Mouse (Mus musculus): ENCODE measurements around the gene Srrt.

Srrt gene

GRCm38 (mm10) chr5:137293839-137294743, 13.4 kb downstream of the Srrt start, which contains the start of gene Ufsp1:
Ufsp1 (plus strand) TSS chr5:137294629.
- ChIA-PET CTCF (interaction anchor here in 3 of 4 experiments (0.5 to 0.9 kb wide), 5 partner anchors 40 to 1817 kb away, joined by 3 to 27 read pairs (median 4); partner anchors contain the start of gene Slc12a9 (in 1 of the 3)), POLR2A (interaction anchor here (0.6 to 7.4 kb wide), 23 partner anchors 10 to 714 kb away, joined by 3 to 135 read pairs (median 3); partner anchors contain the start of genes Pop7 (in 3 of the 4) and Srrt (in 3 of the 4))

- CTCF ChIA-PET = interaction anchor here in 1 of 4 experiments (0.9 kb wide), 1 partner anchor 40 kb away, joined by 3 read pairs; the partner anchor contains the start of gene Slc12a9
- POLR2A ChIA-PET = interaction anchor here in 3 of 4 experiments (0.6 to 7.4 kb wide), 15 partner anchors 11 to 237 kb away, joined by 3 to 135 read pairs (median 4); partner anchors contain the start of genes Pop7 (in 2 of the 3) and Srrt (in 2 of the 3)
Observed at GRCm38 (mm10) chr5:137293282-137293681, 14.2 kb downstream of the Srrt start.

GRCm38 (mm10) chr5:137291381-137291926, 16.0 kb downstream of the Srrt start:
- POLR2A ChIA-PET = interaction anchor here in 2 of 4 experiments (0.6 to 7.4 kb wide), 6 partner anchors 13 to 292 kb away, joined by 3 to 135 read pairs (median 5); partner anchors contain the start of genes Srrt (in 2 of the 2) and Slc12a9 (in 1 of the 2)
- CTCF ChIA-PET = interaction anchor here in 2 of 4 experiments (0.5 to 2.3 kb wide), 7 partner anchors 15 to 249 kb away, joined by 3 to 6 read pairs (median 3); no protein-coding TSS in a partner anchor

- ChIA-PET CTCF (interaction anchor here in 3 of 4 experiments (0.6 to 2.4 kb wide), 7 partner anchors 13 to 249 kb away, joined by 3 to 6 read pairs (median 3); no protein-coding TSS in a partner anchor), POLR2A (interaction anchor here in 3 of 4 experiments (0.6 to 5.0 kb wide), 5 partner anchors 15 to 291 kb away, joined by 3 to 48 read pairs (median 5); partner anchors contain the start of genes Srrt (in 2 of the 3) and Pop7 (in 1 of the 3))
Observed at GRCm38 (mm10) chr5:137290677-137291076, 16.8 kb downstream of the Srrt start.

GRCm38 (mm10) chr5:137289591-137290365, 17.7 kb downstream of the Srrt start:
- ChIA-PET POLR2A (interaction anchor here in 3 of 4 experiments (0.5 to 5.0 kb wide), 10 partner anchors 16 to 213 kb away, joined by 3 to 48 read pairs (median 4); partner anchors contain the start of genes Pop7 (in 2 of the 3) and Srrt (in 2 of the 3)), CTCF (interaction anchor here (0.6 to 4.5 kb wide), 22 partner anchors 12 to 470 kb away, joined by 3 to 34 read pairs (median 5); partner anchors contain the start of gene Slc12a9 (in 1 of the 4))

- POLR2A ChIA-PET = interaction anchor here in 3 of 4 experiments (0.5 to 5.0 kb wide), 8 partner anchors 17 to 214 kb away, joined by 3 to 48 read pairs (median 4); partner anchors contain the start of genes Srrt (in 2 of the 3) and Pop7 (in 1 of the 3)
- CTCF ChIA-PET = interaction anchor here (0.5 to 4.5 kb wide), 22 partner anchors 12 to 471 kb away, joined by 3 to 34 read pairs (median 4); partner anchors contain the start of gene Slc12a9 (in 1 of the 4)
Observed at GRCm38 (mm10) chr5:137288999-137289470, 18.4 kb downstream of the Srrt start.

- ChIA-PET POLR2A (interaction anchor here in 3 of 4 experiments (0.5 to 5.0 kb wide), 21 partner anchors 8 to 326 kb away, joined by 3 to 48 read pairs (median 4); partner anchors contain the start of genes Srrt (in 2 of the 3), Pop7 (in 1 of the 3) and Trip6 (in 1 of the 3)), CTCF (interaction anchor here (0.5 to 4.5 kb wide), 35 partner anchors 11 to 481 kb away, joined by 3 to 64 read pairs (median 6); partner anchors contain the start of gene Pop7 (in 3 of the 4))
Observed at GRCm38 (mm10) chr5:137287953-137288743, 19.3 kb downstream of the Srrt start.

- ChIA-PET CTCF (interaction anchor here (0.5 to 4.5 kb wide), 85 partner anchors 9 to 900 kb away, joined by 3 to 64 read pairs (median 4); partner anchors contain the start of genes Pop7 (in 3 of the 4), Ap1s1 (in 1 of the 4), Cnpy4 (in 1 of the 4) and Ephb4 (in 1 of the 4)), POLR2A (interaction anchor here in 3 of 4 experiments (0.5 to 5.0 kb wide), 25 partner anchors 9 to 374 kb away, joined by 3 to 48 read pairs (median 3); partner anchors contain the start of genes Srrt (in 2 of the 3) and Trip6 (in 1 of the 3))
Observed at GRCm38 (mm10) chr5:137287032-137287952, 20.2 kb downstream of the Srrt start, which contains the start of gene Ache. Ache (plus strand) TSS chr5:137287519.

- ChIA-PET POLR2A (interaction anchor here in 3 of 4 experiments (0.5 to 5.0 kb wide), 21 partner anchors 9 to 876 kb away, joined by 3 to 48 read pairs (median 3); partner anchors contain the start of gene Srrt (in 2 of the 3)), CTCF (interaction anchor here (0.5 to 4.5 kb wide), 79 partner anchors 9 to 840 kb away, joined by 3 to 64 read pairs (median 4); partner anchors contain the start of genes Pop7 (in 3 of the 4), Ap1s1 (in 1 of the 4), Ephb4 (in 1 of the 4) and Trim56 (in 1 of the 4))
Observed at GRCm38 (mm10) chr5:137286655-137287031, 20.8 kb downstream of the Srrt start.

- CTCF ChIA-PET = interaction anchor here (0.5 to 4.5 kb wide), 29 partner anchors 8 to 380 kb away, joined by 3 to 64 read pairs (median 7); partner anchors contain the start of gene Pop7 (in 1 of the 4)
- POLR2A ChIA-PET = interaction anchor here in 2 of 4 experiments (1.0 to 4.9 kb wide), 5 partner anchors 20 to 155 kb away, joined by 3 to 48 read pairs (median 5); partner anchors contain the start of gene Srrt (in 1 of the 2)
Observed at GRCm38 (mm10) chr5:137285986-137286385, 21.5 kb downstream of the Srrt start.

- ChIA-PET CTCF (interaction anchor here in 3 of 4 experiments (0.6 to 1.2 kb wide), 4 partner anchors 52 to 1185 kb away, joined by 3 to 6 read pairs (median 3); no protein-coding TSS in a partner anchor), POLR2A (interaction anchor here in 3 of 4 experiments (0.6 to 1.4 kb wide), 3 partner anchors 11 to 125 kb away, joined by 3 to 4 read pairs (median 3); no protein-coding TSS in a partner anchor)
Observed at GRCm38 (mm10) chr5:137285045-137285444, 22.4 kb downstream of the Srrt start.

GRCm38 (mm10) chr5:137284411-137284810, 23.1 kb downstream of the Srrt start:
- POLR2A ChIA-PET = interaction anchor here in 2 of 4 experiments (0.6 to 1.4 kb wide), 3 partner anchors 10 to 142 kb away, joined by 3 to 10 read pairs (median 3); no protein-coding TSS in a partner anchor
- CTCF ChIA-PET = interaction anchor here in 3 of 4 experiments (0.6 to 1.2 kb wide), 4 partner anchors 53 to 399 kb away, joined by 3 read pairs; no protein-coding TSS in a partner anchor

- ChIA-PET CTCF (interaction anchor here (0.5 to 2.0 kb wide), 29 partner anchors 9 to 1291 kb away, joined by 3 to 19 read pairs (median 5); partner anchors contain the start of genes Ache (in 4 of the 4), Pcolce (in 1 of the 4) and Pop7 (in 1 of the 4)), POLR2A (interaction anchor here in 2 of 4 experiments (1.0 to 1.7 kb wide), 4 partner anchors 9 to 27 kb away, joined by 3 to 5 read pairs (median 4); partner anchors contain the start of gene Ache (in 1 of the 2))
Observed at GRCm38 (mm10) chr5:137277360-137278342, 29.8 kb downstream of the Srrt start.
